Mouse (Mus musculus): ENCODE measurements at regions not wholly inside any gene's neighbourhood (a gene's known extent, or its start where the extent isn't known, plus 50 kb on each side); places are given as distances from the start of the nearest gene placed in this dataset.

DNA sequence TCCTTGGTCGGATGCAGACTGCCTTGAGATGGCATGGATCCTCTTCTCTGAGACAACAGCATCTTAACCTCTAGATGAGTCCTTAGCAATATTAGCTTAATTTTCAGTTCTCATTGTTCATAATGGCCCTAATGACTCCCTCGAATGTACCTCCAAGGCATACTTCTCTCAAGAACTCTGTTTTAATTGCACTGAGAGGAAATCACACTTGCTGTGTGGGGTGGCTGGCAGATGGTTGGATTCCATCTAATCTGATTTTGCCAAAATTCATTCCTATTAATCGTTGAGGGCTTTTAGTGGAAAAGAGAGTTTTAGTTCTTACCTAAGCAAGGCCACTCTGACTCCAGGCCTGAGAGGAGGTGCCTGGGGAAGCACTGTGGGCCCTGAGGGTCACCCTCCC is 158.3 kb upstream of the Spdye4c start:
- ATAC-seq (ENCODE audit: low read depth): no peak

DNA sequence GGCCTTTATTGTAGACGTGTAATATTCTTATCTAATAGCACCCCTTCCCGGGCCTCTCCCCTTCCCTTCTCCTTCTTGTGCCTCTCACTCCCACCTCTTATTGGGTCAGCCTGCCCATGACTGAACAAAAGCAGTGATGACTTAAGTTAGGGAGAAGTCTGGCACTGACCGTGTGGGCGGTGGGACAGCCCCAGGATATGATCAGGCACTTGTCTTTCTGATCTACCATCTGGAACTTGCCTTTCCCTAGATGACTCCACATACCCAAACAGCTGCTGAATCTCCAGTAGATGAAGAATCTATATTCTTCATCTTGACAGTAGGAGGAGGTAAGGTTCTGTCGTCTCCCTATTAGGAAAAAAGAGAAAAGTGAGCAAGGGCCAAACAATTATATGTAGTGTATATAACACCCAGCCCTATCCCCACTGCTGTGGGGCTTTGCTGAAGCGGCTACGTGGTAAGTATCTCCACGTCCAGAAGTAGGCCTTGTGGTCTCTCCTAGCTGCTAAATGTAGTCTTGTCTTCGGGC is 157.4 kb upstream of the Spdye4c start:
- H3K4me2 ChIP-seq (ENCODE audit: low read depth, low read length): no peak overlapping the region
- H3K9ac ChIP-seq (ENCODE audit: low read length): no peak overlapping the region
- H3K9me3 ChIP-seq (ENCODE audit: control insufficient read depth, low read length): no peaks in the 10 kb centered on the region
- no peak overlapping the region for H3K27ac ChIP-seq (ENCODE audit: low read length)
- ATAC-seq (ENCODE audit: low read depth): no peak
- H3K4me1 ChIP-seq (replicated peaks; ENCODE audit: control insufficient read depth, insufficient read depth, low read length): peaks cover 33% of the 10 kb centered on the region
- WGBS: 81% methylated on average over 9 of the region's 9 CpGs
- no peak overlapping the region for H3K4me3 ChIP-seq (ENCODE audit: low read length)
- no peaks in the 10 kb centered on the region for H3K36me3 ChIP-seq (ENCODE audit: control insufficient read depth, insufficient read depth, low read length)
- no peaks in the 10 kb centered on the region for H3K27me3 ChIP-seq (ENCODE audit: control insufficient read depth, insufficient read depth, low read depth, low read length)

More for the DNA sequence above, 158.3 kb upstream of the Spdye4c start:
- Histone ChIP-seq H3K4me2 (ENCODE audit: low read depth, low read length) (no peak overlapping the region), H3K36me3 (ENCODE audit: control insufficient read depth, insufficient read depth, low read length) (no peaks in the 10 kb centered on the region), H3K4me3 (ENCODE audit: low read length) (no peak overlapping the region), H3K4me1 (replicated peaks; ENCODE audit: control insufficient read depth, insufficient read depth, low read length) (peaks cover 37% of the 10 kb centered on the region), H3K9me3 (ENCODE audit: control insufficient read depth, low read length) (no peaks in the 10 kb centered on the region), H3K27ac (ENCODE audit: low read length) (no peak overlapping the region), H3K9ac (ENCODE audit: low read length) (no peak overlapping the region), H3K27me3 (ENCODE audit: control insufficient read depth, insufficient read depth, low read depth, low read length) (no peaks in the 10 kb centered on the region)
- WGBS: 82% methylated on average over 3 of the region's 3 CpGs

GRCm38 (mm10) chr2:128434200-128434977 is 156.6 kb upstream of the Spdye4c start:
- WGBS: 55% methylated on average over 11 of the region's 11 CpGs
- Histone ChIP-seq H3K36me3 (ENCODE audit: control insufficient read depth, insufficient read depth, low read length) (no peaks in the 10 kb centered on the region), H3K9ac (ENCODE audit: low read length) (no peak overlapping the region), H3K27ac (ENCODE audit: low read length) (no peak overlapping the region), H3K4me3 (ENCODE audit: low read length) (no peak overlapping the region), H3K4me1 (replicated peaks; ENCODE audit: control insufficient read depth, insufficient read depth, low read length) (peaks cover 33% of the 10 kb centered on the region), H3K4me2 (ENCODE audit: low read depth, low read length) (no peak overlapping the region), H3K27me3 (ENCODE audit: control insufficient read depth, insufficient read depth, low read depth, low read length) (no peaks in the 10 kb centered on the region), H3K9me3 (ENCODE audit: control insufficient read depth, low read length) (no peaks in the 10 kb centered on the region)
- ATAC-seq (ENCODE audit: low read depth): no peak

DNA sequence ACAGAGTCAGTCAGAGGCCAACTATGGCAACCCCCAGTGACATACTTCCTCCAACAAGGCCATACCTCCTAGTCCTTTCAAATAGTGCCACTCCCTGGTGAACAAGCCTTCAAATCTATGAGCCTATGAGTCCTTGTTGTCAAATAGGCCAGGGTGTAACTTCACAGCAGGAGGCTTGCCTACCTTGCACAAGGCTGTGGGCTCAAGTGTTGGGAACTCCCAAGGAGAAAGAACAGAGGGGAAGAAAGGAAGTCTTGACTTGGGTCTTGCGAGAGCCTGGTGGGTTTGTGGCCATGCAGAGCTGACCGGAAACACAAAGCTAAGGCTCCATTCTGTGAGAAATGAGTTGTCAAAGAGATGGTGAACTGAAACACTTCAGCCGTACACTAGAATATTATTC is 154.6 kb upstream of the Spdye4c start:
- Histone ChIP-seq H3K27me3 (ENCODE audit: control insufficient read depth, insufficient read depth, low read depth, low read length) (no peaks in the 10 kb centered on the region), H3K36me3 (ENCODE audit: control insufficient read depth, insufficient read depth, low read length) (no peaks in the 10 kb centered on the region), H3K27ac (ENCODE audit: low read length) (no peak overlapping the region), H3K9ac (ENCODE audit: low read length) (no peak overlapping the region), H3K4me3 (ENCODE audit: low read length) (no peak overlapping the region), H3K4me2 (ENCODE audit: low read depth, low read length) (no peak overlapping the region), H3K4me1 (replicated peaks; ENCODE audit: control insufficient read depth, insufficient read depth, low read length) (peaks cover 29% of the 10 kb centered on the region), H3K9me3 (ENCODE audit: control insufficient read depth, low read length) (no peaks in the 10 kb centered on the region)
- 92% methylated on average over 3 of the region's 3 CpGs for WGBS
- ATAC-seq (ENCODE audit: low read depth): no peak

- Histone ChIP-seq H3K36me3 (ENCODE audit: control insufficient read depth, insufficient read depth, low read length) (no peaks in the 10 kb centered on the region), H3K4me1 (replicated peaks; ENCODE audit: control insufficient read depth, insufficient read depth, low read length) (peaks cover 27% of the 10 kb centered on the region), H3K9ac (ENCODE audit: low read length) (no peak overlapping the region), H3K27ac (ENCODE audit: low read length) (peak overlapping the region; percentile 76), H3K4me2 (ENCODE audit: low read depth, low read length) (no peak overlapping the region), H3K27me3 (ENCODE audit: control insufficient read depth, insufficient read depth, low read depth, low read length) (no peaks in the 10 kb centered on the region), H3K9me3 (ENCODE audit: control insufficient read depth, low read length) (no peaks in the 10 kb centered on the region), H3K4me3 (ENCODE audit: low read length) (no peak overlapping the region)
- WGBS: 35% methylated on average over 7 of the region's 7 CpGs
- ATAC-seq (ENCODE audit: low read depth): peak; percentile 23
These were observed 153.3 kb upstream of the Spdye4c start for GRCm38 (mm10) chr2:128437698-128438097.

- peak; percentile 81 for ATAC-seq (ENCODE audit: low read depth)
- Histone ChIP-seq H3K9ac (ENCODE audit: low read length) (no peak overlapping the region), H3K27me3 (ENCODE audit: control insufficient read depth, insufficient read depth, low read depth, low read length) (no peaks in the 10 kb centered on the region), H3K4me1 (replicated peaks; ENCODE audit: control insufficient read depth, insufficient read depth, low read length) (peaks cover 27% of the 10 kb centered on the region), H3K27ac (ENCODE audit: low read length) (peak overlapping the region; percentile 76), H3K4me3 (ENCODE audit: low read length) (no peak overlapping the region), H3K4me2 (ENCODE audit: low read depth, low read length) (no peak overlapping the region), H3K36me3 (ENCODE audit: control insufficient read depth, insufficient read depth, low read length) (no peaks in the 10 kb centered on the region), H3K9me3 (ENCODE audit: control insufficient read depth, low read length) (no peaks in the 10 kb centered on the region)
- 22% methylated on average over 12 of the region's 12 CpGs for WGBS
These were observed 152.7 kb upstream of the Spdye4c start for GRCm38 (mm10) chr2:128438161-128438822.

DNA sequence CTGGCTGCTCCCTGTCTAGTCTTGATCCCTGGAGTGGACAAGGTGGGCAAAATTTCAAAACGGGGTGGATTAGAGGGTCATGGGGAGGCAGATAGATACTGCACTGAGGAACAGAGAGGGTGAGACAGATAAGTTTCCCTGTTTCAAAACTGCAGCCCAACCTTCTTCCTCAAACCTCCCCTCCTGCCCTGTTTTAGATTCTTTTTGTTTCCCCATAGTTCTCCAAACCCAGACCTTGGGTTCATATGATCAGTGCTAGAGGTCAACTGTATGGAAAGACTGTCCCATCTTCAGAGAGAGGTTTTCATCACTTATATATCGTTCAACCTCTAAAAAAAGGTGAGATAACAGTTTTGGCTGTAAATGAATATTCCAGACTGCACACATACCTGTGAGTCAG is 152.1 kb upstream of the Spdye4c start:
- ATAC-seq (ENCODE audit: low read depth): no peak
- H3K4me1 ChIP-seq (replicated peaks; ENCODE audit: control insufficient read depth, insufficient read depth, low read length): peaks cover 27% of the 10 kb centered on the region
- no peaks in the 10 kb centered on the region for H3K27me3 ChIP-seq (ENCODE audit: control insufficient read depth, insufficient read depth, low read depth, low read length)
- peak overlapping the region; percentile 39 for H3K27ac ChIP-seq (ENCODE audit: low read length)
- no peaks in the 10 kb centered on the region for H3K9me3 ChIP-seq (ENCODE audit: control insufficient read depth, low read length)
- no peak overlapping the region for H3K4me2 ChIP-seq (ENCODE audit: low read depth, low read length)
- no peaks in the 10 kb centered on the region for H3K36me3 ChIP-seq (ENCODE audit: control insufficient read depth, insufficient read depth, low read length)
- WGBS: 66% methylated on average over 2 of the region's 2 CpGs
- no peak overlapping the region for H3K4me3 ChIP-seq (ENCODE audit: low read length)
- H3K9ac ChIP-seq (ENCODE audit: low read length): no peak overlapping the region

DNA sequence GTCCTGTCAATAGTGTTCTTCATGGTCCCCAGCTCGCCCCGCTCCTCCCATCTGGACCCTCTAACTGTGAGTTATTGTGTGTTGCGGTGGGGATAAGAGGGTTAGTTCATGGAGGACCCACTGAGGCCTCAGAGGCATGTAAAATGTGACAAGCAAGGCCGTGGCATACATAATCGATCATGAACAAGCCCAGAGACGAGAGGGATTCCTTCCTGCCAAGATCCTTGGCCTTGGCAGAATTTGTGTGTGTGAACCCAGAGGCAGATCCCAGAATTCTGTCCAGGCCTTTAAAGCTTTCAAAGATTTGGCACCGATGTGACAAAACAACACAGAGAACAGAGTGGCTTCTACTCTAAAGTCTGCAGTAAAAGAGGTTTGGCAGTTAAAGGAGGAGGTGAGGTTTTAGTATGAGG is 146.4 kb upstream of the Spdye4c start:
- no peak overlapping the region for H3K27ac ChIP-seq (ENCODE audit: low read length)
- peak; percentile 24; the same call in 1 of the 2 replicates for ATAC-seq (ENCODE audit: low read depth)
- WGBS: 64% methylated on average over 7 of the region's 7 CpGs

DNA sequence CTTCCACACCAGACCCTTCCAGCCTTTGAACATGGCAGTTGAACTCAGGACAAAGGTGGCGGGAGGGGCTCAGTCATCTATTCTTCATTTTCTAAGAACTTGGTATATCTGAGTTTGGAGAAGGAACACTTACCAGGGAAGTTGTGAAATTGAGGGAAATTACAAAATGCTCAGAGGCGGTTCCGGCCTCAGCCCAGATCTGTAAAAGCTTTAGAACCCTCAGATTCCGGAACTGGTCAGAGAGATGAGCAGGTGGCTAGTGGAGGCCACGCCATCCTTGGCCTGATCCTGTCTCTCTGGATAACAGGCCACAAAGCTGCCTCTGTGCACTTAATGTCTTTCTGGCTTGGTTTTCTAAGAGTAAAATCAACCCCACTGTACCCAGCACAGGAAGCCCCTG is 145.6 kb upstream of the Spdye4c start:
- Histone ChIP-seq H3K4me3 (ENCODE audit: low read length) (no peak overlapping the region), H3K9ac (ENCODE audit: low read length) (no peak overlapping the region), H3K4me1 (replicated peaks; ENCODE audit: control insufficient read depth, insufficient read depth, low read length) (peaks cover 9% of the 10 kb centered on the region; the same call in 1 of the 2 replicates), H3K4me2 (ENCODE audit: low read depth, low read length) (no peak overlapping the region), H3K36me3 (ENCODE audit: control insufficient read depth, insufficient read depth, low read length) (no peaks in the 10 kb centered on the region), H3K27me3 (ENCODE audit: control insufficient read depth, insufficient read depth, low read depth, low read length) (no peaks in the 10 kb centered on the region), H3K9me3 (ENCODE audit: control insufficient read depth, low read length) (no peaks in the 10 kb centered on the region), H3K27ac (ENCODE audit: low read length) (no peak overlapping the region)
- ATAC-seq (ENCODE audit: low read depth): no peak
- WGBS: 92% methylated on average over 5 of the region's 5 CpGs

More for the DNA sequence above, 146.4 kb upstream of the Spdye4c start:
- Histone ChIP-seq H3K4me1 (replicated peaks; ENCODE audit: control insufficient read depth, insufficient read depth, low read length) (peaks cover 9% of the 10 kb centered on the region; the same call in 1 of the 2 replicates), H3K4me2 (ENCODE audit: low read depth, low read length) (no peak overlapping the region), H3K4me3 (ENCODE audit: low read length) (no peak overlapping the region), H3K27me3 (ENCODE audit: control insufficient read depth, insufficient read depth, low read depth, low read length) (no peaks in the 10 kb centered on the region), H3K9me3 (ENCODE audit: control insufficient read depth, low read length) (no peaks in the 10 kb centered on the region), H3K36me3 (ENCODE audit: control insufficient read depth, insufficient read depth, low read length) (no peaks in the 10 kb centered on the region), H3K9ac (ENCODE audit: low read length) (no peak overlapping the region)

All from lung, embryonic 16.5 days (tissue).